Mouse (Mus musculus) ES-E14 (cell line): ENCODE data around the gene Slc44a4. TPM values are rescaled to one million over a fixed set of nuclear protein-coding genes. Genes with fewer than 3 reads are reported as not detected.

Experiments
- DNase-seq: peaks from one replicate; pipeline ENCODE4 v3.0.0-alpha.2; 2013; ENCODE audit warnings: low read depth, low spot score
- H3K27ac ChIP-seq: 2 replicates; pipeline ENCODE4 v1.5.1; 2012; ENCODE audit warnings: low read depth, mild to moderate bottlenecking, low read length, moderate library complexity, mixed read lengths; ENCODE audit not compliant: poor library complexity, insufficient read depth, severe bottlenecking
- H3K36me3 ChIP-seq: 2 replicates; pipeline ENCODE4 v1.6.1; 2012; ENCODE audit warnings: mild to moderate bottlenecking, low read length, moderate library complexity, mixed read lengths; ENCODE audit not compliant: control insufficient read depth, poor library complexity, insufficient read depth, severe bottlenecking
- H3K4me1 ChIP-seq, 2 experiments: fragments of 150-350 bp in 1 of 2; sonication (generic) in 1 of 2; 2 replicates each; pipeline ENCODE4 v1.6.1; 2012; ENCODE audit warnings: low read length in 2 of 2, mild to moderate bottlenecking in 1 of 2, mixed read lengths in 1 of 2; ENCODE audit not compliant: control insufficient read depth in 2 of 2, insufficient read depth in 2 of 2, poor library complexity in 1 of 2
- H3K4me3 ChIP-seq, 2 experiments: fragments of 150-350 bp in 1 of 2; sonication (generic) in 1 of 2; 2 replicates each; pipeline ENCODE4 v1.5.1; 2012; ENCODE audit warnings: low read length in 2 of 2, low read depth in 1 of 2, mild to moderate bottlenecking in 1 of 2, mixed read lengths in 1 of 2; ENCODE audit not compliant: insufficient read depth in 1 of 2, poor library complexity in 1 of 2, severe bottlenecking in 1 of 2
- H3K9ac ChIP-seq: 2 replicates; pipeline ENCODE4 v1.6.1; 2012; ENCODE audit warnings: low read depth, mild to moderate bottlenecking, low read length, mixed read lengths; ENCODE audit not compliant: poor library complexity, insufficient read depth, severe bottlenecking
- H3K9me3 ChIP-seq: fragments of 150-350 bp; sonication (generic); 2 replicates; pipeline ENCODE4 v1.6.1; 2012; ENCODE audit warnings: low read depth, mild to moderate bottlenecking, low read length; ENCODE audit not compliant: control insufficient read depth, insufficient read depth
- CHD2 ChIP-seq: IDR thresholded peaks from 2 replicates; pipeline ENCODE4 v1.6.1; 2014; ENCODE audit warnings: mild to moderate bottlenecking, low read depth, low read length, inconsistent platforms
- HCFC1 ChIP-seq: IDR thresholded peaks from 2 replicates; pipeline ENCODE4 v1.6.1; 2012; ENCODE audit warnings: low read length, inconsistent platforms, borderline replicate concordance; ENCODE audit not compliant: insufficient read depth
- MAFK ChIP-seq: IDR thresholded peaks from 2 replicates; pipeline ENCODE4 v1.6.1; 2014; ENCODE audit warnings: mild to moderate bottlenecking, low read depth, low read length, inconsistent platforms; ENCODE audit not compliant: insufficient read depth
- ZC3H11A ChIP-seq: IDR thresholded peaks from 2 replicates; pipeline ENCODE4 v1.6.1; 2012; ENCODE audit warnings: low read depth, mild to moderate bottlenecking, inconsistent platforms, low read length, borderline replicate concordance
- ZNF384 ChIP-seq: IDR thresholded peaks from 2 replicates; pipeline ENCODE4 v1.6.1; 2012; ENCODE audit warnings: low read depth, low read length, inconsistent platforms
- in situ Hi-C, 2 experiments: fragments of 600-800 bp; cut with MboI; formaldehyde crosslinking; loops; one replicate each; pipeline ENCODE4 v1.15.1; 2025; ENCODE audit warnings: low sequenced_read_pairs in 2 of 2, inconsistent platforms in 1 of 2; ENCODE audit not compliant: unreplicated experiment in 2 of 2
- total RNA-seq: library from RNA; depleted of rRNA; stranded (reverse); fragments of 300-350 nt; gene quantifications from 2 replicates; pipeline ENCODE4 v1.2.3, GENCODE M21; 2012

The Slc44a4 gene
- total RNA-seq, 1 experiment: 5.5 TPM

- TF ChIP-seq ZC3H11A (no peak), ZNF384 (peak; percentile 65; the same call in 1 of the 2 replicates), CHD2 (no peak; the same call in 1 of the 2 replicates), MAFK (no peak), HCFC1 (no peak)
- H3K9ac ChIP-seq: peak overlapping the region; percentile 100
- H3K36me3 ChIP-seq: peaks cover 27% of the 10 kb centered on the region
- no peaks in the 10 kb centered on the region for H3K4me1 ChIP-seq
- in situ Hi-C loops: no loop called here
- H3K27ac ChIP-seq: peak overlapping the region; percentile 96
- DNase-seq: no peak
- peak overlapping the region; percentile 75 to 97 for H3K4me3 ChIP-seq
- H3K9me3 ChIP-seq: no peaks in the 10 kb centered on the region
Measured at GRCm38 (mm10) chr17:34950514-34951455, 36.5 kb downstream of the Slc44a4 start.

GRCm38 (mm10) chr17:34951636-34952377 lies 37.5 kb downstream of the Slc44a4 start:
- H3K4me1 ChIP-seq: no peaks in the 10 kb centered on the region
- no peak for DNase-seq
- in situ Hi-C loops: no loop called here

GRCm38 (mm10) chr17:34952378-34953040 lies 38.2 kb downstream of the Slc44a4 start:
- no peak for DNase-seq
- Histone ChIP-seq H3K27ac (peak overlapping the region; percentile 96), H3K36me3 (peaks cover 27% of the 10 kb centered on the region), H3K4me3 (peak overlapping the region; percentile 75 to 97), H3K9me3 (no peaks in the 10 kb centered on the region), H3K4me1 (no peaks in the 10 kb centered on the region), H3K9ac (peak overlapping the region; percentile 100)
- in situ Hi-C loops: no loop called here
- TF ChIP-seq ZC3H11A (no peak), ZNF384 (peak; percentile 90), CHD2 (no peak), MAFK (no peak), HCFC1 (peak; percentile 37; the same call in 1 of the 2 replicates)

More at GRCm38 (mm10) chr17:34951636-34952377, 37.5 kb downstream of the Slc44a4 start:
- peaks cover 27% of the 10 kb centered on the region for H3K36me3 ChIP-seq
- peak overlapping the region; percentile 75 to 97 for H3K4me3 ChIP-seq
- H3K9me3 ChIP-seq: no peaks in the 10 kb centered on the region
- H3K27ac ChIP-seq: peak overlapping the region; percentile 96
- peak overlapping the region; percentile 100 for H3K9ac ChIP-seq
- TF ChIP-seq ZNF384 (no peak), ZC3H11A (no peak), MAFK (no peak), HCFC1 (peak; percentile 25; the same call in 1 of the 2 replicates)

- in situ Hi-C loops: no loop called here
- H3K27ac ChIP-seq: peak overlapping the region; percentile 96; the same call in 1 of the 2 replicates
- no peak for DNase-seq
- peak overlapping the region; percentile 100; the same call in 1 of the 2 replicates for H3K9ac ChIP-seq
- peak overlapping the region; percentile 75 to 97; a peak in 3 of 4 replicates for H3K4me3 ChIP-seq
- H3K36me3 ChIP-seq: peaks cover 27% of the 10 kb centered on the region
- no peaks in the 10 kb centered on the region for H3K4me1 ChIP-seq
- no peaks in the 10 kb centered on the region for H3K9me3 ChIP-seq
- TF ChIP-seq ZC3H11A (no peak), ZNF384 (no peak), MAFK (no peak), HCFC1 (no peak), CHD2 (no peak)
Measured at GRCm38 (mm10) chr17:34953258-34953657, 39.0 kb downstream of the Slc44a4 start.
